Mouse (Mus musculus) cerebellum, adult 11-12 months (tissue): Measurements from ENCODE around the gene Arl6ip1.

Experiments used
- DNase-seq: peaks from one replicate; pipeline ENCODE4 v3.0.0; 2022

Gene Arl6ip1

GRCm38 (mm10) chr7:118115877-118116568 is 13.4 kb downstream of the Arl6ip1 start, which contains the start of gene Rps15a:
TSS of gene Rps15a (minus strand) at chr7:118116188.
- peak; percentile 93 for DNase-seq

GRCm38 (mm10) chr7:118115533-118115876 is 14.0 kb downstream of the Arl6ip1 start:
- DNase-seq = no peak

- no peak for DNase-seq
Measured at GRCm38 (mm10) chr7:118113541-118114297, 15.7 kb downstream of the Arl6ip1 start.

- no peak for DNase-seq
Measured at GRCm38 (mm10) chr7:118111128-118111527, 18.3 kb downstream of the Arl6ip1 start.

GRCm38 (mm10) chr7:118107671-118108070 is 21.8 kb downstream of the Arl6ip1 start:
- no peak for DNase-seq

GRCm38 (mm10) chr7:118104458-118105052 is 24.9 kb downstream of the Arl6ip1 start:
- DNase-seq = no peak

GRCm38 (mm10) chr7:118103462-118104379 is 25.7 kb downstream of the Arl6ip1 start:
- no peak for DNase-seq

GRCm38 (mm10) chr7:118102678-118103461 is 26.6 kb downstream of the Arl6ip1 start:
- no peak for DNase-seq

- DNase-seq = no peak
Measured at GRCm38 (mm10) chr7:118102231-118102630, 27.2 kb downstream of the Arl6ip1 start.

GRCm38 (mm10) chr7:118097615-118098014 is 31.8 kb downstream of the Arl6ip1 start:
- no peak for DNase-seq

GRCm38 (mm10) chr7:118079987-118080386 is 49.5 kb downstream of the Arl6ip1 start:
- no peak for DNase-seq

- no peak for DNase-seq
Measured at GRCm38 (mm10) chr7:118079097-118079496, 50.4 kb downstream of the Arl6ip1 start.
